Mouse (Mus musculus) naive thymus-derived CD4-positive, alpha-beta T cell, adult 2 months (primary cell): ENCODE results near the gene Mnd1.

Source experiments
- DNase-seq: peaks from one replicate; pipeline ENCODE4 v3.0.0-alpha.2; 2011; ENCODE audit warnings: low read depth

Mnd1 gene

GRCm38 (mm10) chr3:84155558-84156006 is at the start of gene Mnd1:
TSS of gene Mnd1 (minus strand) at chr3:84155786.
- DNase-seq: peak; percentile 92

- no peak for DNase-seq
These were observed 49.1 kb upstream of the Mnd1 start for GRCm38 (mm10) chr3:84204640-84205039.

- no peak for DNase-seq
These were observed 45.2 kb upstream of the Mnd1 start for GRCm38 (mm10) chr3:84200559-84201420.

- no peak for DNase-seq
These were observed 43.9 kb upstream of the Mnd1 start for GRCm38 (mm10) chr3:84199516-84199915.

GRCm38 (mm10) chr3:84198229-84198628 is 42.6 kb upstream of the Mnd1 start:
- no peak for DNase-seq

GRCm38 (mm10) chr3:84193881-84194280 is 38.3 kb upstream of the Mnd1 start:
- no peak for DNase-seq

- DNase-seq: no peak
These were observed 35.7 kb upstream of the Mnd1 start for GRCm38 (mm10) chr3:84191141-84191881.

GRCm38 (mm10) chr3:84190513-84191061 is 35.0 kb upstream of the Mnd1 start:
- peak; percentile 14 for DNase-seq

- DNase-seq: peak; percentile 9
These were observed 34.1 kb upstream of the Mnd1 start for GRCm38 (mm10) chr3:84189629-84190173.

GRCm38 (mm10) chr3:84181717-84182116 is 26.1 kb upstream of the Mnd1 start:
- DNase-seq: no peak

GRCm38 (mm10) chr3:84181102-84181501 is 25.5 kb upstream of the Mnd1 start:
- no peak for DNase-seq

- no peak for DNase-seq
These were observed 24.7 kb upstream of the Mnd1 start for GRCm38 (mm10) chr3:84180304-84180703.

- DNase-seq: no peak
These were observed 22.2 kb upstream of the Mnd1 start for GRCm38 (mm10) chr3:84177834-84178233.

GRCm38 (mm10) chr3:84175337-84176315 is 20.0 kb upstream of the Mnd1 start:
- peak; percentile 73 for DNase-seq

- DNase-seq: no peak
These were observed 18.1 kb upstream of the Mnd1 start, which contains the start of gene Gm6525 for GRCm38 (mm10) chr3:84173581-84174154. TSS of gene Gm6525 (plus strand) at chr3:84174104.

GRCm38 (mm10) chr3:84172406-84172805 is 16.8 kb upstream of the Mnd1 start:
- DNase-seq: no peak

- DNase-seq: no peak
These were observed 13.9 kb upstream of the Mnd1 start for GRCm38 (mm10) chr3:84169393-84170005.

- DNase-seq: no peak
These were observed 13.4 kb upstream of the Mnd1 start for GRCm38 (mm10) chr3:84168943-84169342.

- DNase-seq: no peak
These were observed 10.5 kb upstream of the Mnd1 start for GRCm38 (mm10) chr3:84166073-84166472.

GRCm38 (mm10) chr3:84165391-84165790 is 9.8 kb upstream of the Mnd1 start:
- no peak for DNase-seq
